In the genomic region with DNA sequence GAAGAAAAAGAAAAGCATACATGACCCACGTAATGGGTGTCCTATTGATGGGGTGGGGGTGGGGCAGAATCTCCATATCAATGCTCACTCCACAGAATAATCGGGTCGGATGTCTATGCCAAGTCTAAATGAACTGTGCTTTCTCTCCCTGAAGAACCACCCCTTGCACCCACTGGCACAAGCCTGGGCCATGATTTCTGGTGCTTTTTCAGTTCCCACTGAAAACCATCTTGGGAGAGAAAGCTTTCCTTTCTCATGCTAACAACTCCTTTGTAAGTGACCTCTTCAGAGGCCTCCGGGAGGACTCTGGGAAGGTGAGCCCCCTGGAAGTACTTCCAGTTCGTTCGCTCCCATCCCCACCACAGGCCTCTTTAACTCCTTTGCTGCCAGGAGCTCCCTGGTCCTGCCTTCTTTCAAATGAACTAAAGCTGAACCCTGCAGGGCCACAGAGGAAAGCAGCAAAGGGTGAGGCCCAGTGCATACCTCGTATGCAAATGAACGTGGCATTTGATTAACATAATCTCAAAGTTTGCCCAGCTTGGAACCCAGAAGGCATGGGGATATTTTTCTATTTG, we compare ENCODE assay signal across 9 mouse cellular contexts.
DNase-seq lines count a peak whose midpoint lies in the region; ATAC-seq and TF ChIP-seq lines count a peak whose summit lies in the region.
"Had no signal": no experiment of that assay in that cellular context is flagged by ENCODE, and none has a peak within 500 bp of the region (broad histone marks: within the 10 kb centered on the region; RNA-seq: fewer than 3 reads in every experiment).

No protein-coding gene starts in this region.

- peaks cover 81% of the 10 kb centered on the region for H3K4me1 ChIP-seq in kidney, embryonic 15.5 days
- H3K4me1 ChIP-seq in hindbrain, embryonic 13.5 days (replicated peaks): peaks cover 91% of the 10 kb centered on the region
- H3K4me1 ChIP-seq in midbrain, postnatal 0 days (ENCODE audit: insufficient read depth, low read length): peaks cover 41% of the 10 kb centered on the region

- no peaks in the 10 kb centered on the region for H3K9me3 ChIP-seq in kidney, embryonic 15.5 days (replicated peaks)
- H3K9me3 ChIP-seq in hindbrain, embryonic 13.5 days: no peaks in the 10 kb centered on the region
- H3K9me3 ChIP-seq in midbrain, postnatal 0 days (ENCODE audit: low read length): no peaks in the 10 kb centered on the region

- no peak overlapping the region for H3K9ac ChIP-seq in kidney, embryonic 15.5 days
- peak overlapping the region; percentile 64 for H3K9ac ChIP-seq in hindbrain, embryonic 13.5 days
- H3K9ac ChIP-seq in midbrain, postnatal 0 days (replicated peaks; ENCODE audit: low read length, poor library complexity, severe bottlenecking): no peak overlapping the region; the same call in 1 of the 2 replicates

- no peak for DNase-seq in kidney, postnatal 14 days
- DNase-seq in brain, embryonic 14.5 days (ENCODE audit: low read depth): peak; percentile 97
- peak; percentile 82 for DNase-seq in midbrain, postnatal 0 days (ENCODE audit: low spot score)
- no peak for DNase-seq in urinary bladder, postnatal 14 days (ENCODE audit: low spot score)
- no peak for DNase-seq in left cerebral cortex, adult 18-20 months (ENCODE audit: low spot score in 2 of 2)

- no peak overlapping the region for H3K4me3 ChIP-seq in kidney, embryonic 15.5 days (replicated peaks)
- no peak overlapping the region for H3K4me3 ChIP-seq in hindbrain, embryonic 13.5 days
- no peak overlapping the region for H3K4me3 ChIP-seq in midbrain, postnatal 0 days (ENCODE audit: low read depth, low read length)

- WGBS in kidney, embryonic 15.5 days: 5% methylated on average over 8 of the region's 8 CpGs
- WGBS in hindbrain, embryonic 13.5 days: 2% methylated on average over 8 of the region's 8 CpGs
- WGBS in midbrain, postnatal 0 days: 16% methylated on average over 8 of the region's 8 CpGs

- no peaks in the 10 kb centered on the region for H3K27me3 ChIP-seq in kidney, embryonic 15.5 days
- H3K27me3 ChIP-seq in hindbrain, embryonic 13.5 days: no peaks in the 10 kb centered on the region
- no peaks in the 10 kb centered on the region for H3K27me3 ChIP-seq in midbrain, postnatal 0 days (ENCODE audit: insufficient read depth, low read length)
- H3K27me3 ChIP-seq: Patski had no signal

- no peak for TF ChIP-seq CTCF in brain, embryonic 14.5 days (IDR thresholded peaks at IDR 0.05; ENCODE audit: borderline replicate concordance, extremely low read depth, insufficient read depth, insufficient read length)
- TF ChIP-seq CTCF in midbrain, postnatal 0 days (IDR thresholded peaks at IDR 0.05): no peak

- ATAC-seq in kidney, embryonic 15.5 days (replicated peaks; ENCODE audit: low FRiP score): no peak
- ATAC-seq in hindbrain, embryonic 13.5 days (ENCODE audit: low FRiP score): peak; percentile 65
- ATAC-seq in midbrain, postnatal 0 days (ENCODE audit: low FRiP score): peak; percentile 63
- no peak for ATAC-seq in megakaryocyte-erythroid progenitor cell, adult 5-6 weeks (replicated peaks; ENCODE audit: low FRiP score, low TSS enrichment, poor library complexity, severe bottlenecking)
- ATAC-seq: Patski had no signal

- TF ChIP-seq POLR2A in brain, embryonic 14.5 days (IDR thresholded peaks at IDR 0.05; ENCODE audit: borderline replicate concordance, extremely low read depth, insufficient read depth, insufficient read length, poor library complexity, severe bottlenecking): no peak

- peak overlapping the region; percentile 87 for H3K27ac ChIP-seq in kidney, embryonic 15.5 days
- peak overlapping the region; percentile 92 for H3K27ac ChIP-seq in hindbrain, embryonic 13.5 days
- peak overlapping the region; percentile 76 for H3K27ac ChIP-seq in midbrain, postnatal 0 days (ENCODE audit: low read depth, low read length)

- peaks cover 7% of the 10 kb centered on the region for H3K36me3 ChIP-seq in kidney, embryonic 15.5 days
- H3K36me3 ChIP-seq in hindbrain, embryonic 13.5 days: no peaks in the 10 kb centered on the region
- no peaks in the 10 kb centered on the region for H3K36me3 ChIP-seq in midbrain, postnatal 0 days (ENCODE audit: insufficient read depth, low read length)

- H3K4me2 ChIP-seq in kidney, embryonic 15.5 days: peak overlapping the region; percentile 33
- H3K4me2 ChIP-seq in hindbrain, embryonic 13.5 days: peak overlapping the region; percentile 41
- no peak overlapping the region for H3K4me2 ChIP-seq in midbrain, postnatal 0 days (ENCODE audit: low read depth, low read length, poor library complexity, severe bottlenecking)

Comparison
In these comparisons a context has a peak if more than half of its experiments do, and no peak if none do; other contexts are left out.
1. ATAC-seq: peak in hindbrain, embryonic 13.5 days (single experiment) and midbrain, postnatal 0 days (single experiment); none in kidney, embryonic 15.5 days (single experiment) and megakaryocyte-erythroid progenitor cell, adult 5-6 weeks (single experiment).
2. DNase-seq: peak in brain, embryonic 14.5 days (single experiment) and midbrain, postnatal 0 days (single experiment); none in kidney, postnatal 14 days (single experiment), urinary bladder, postnatal 14 days (single experiment) and left cerebral cortex, adult 18-20 months (0 of 2).
3. Peak in every context shown above with its lines, with median percentiles within 50 percentile points of each other: H3K27ac ChIP-seq.